Mouse (Mus musculus) forebrain, embryonic 15.5 days (tissue): Measurements from ENCODE around the gene Lypd9. TPM values are rescaled to one million over a fixed set of nuclear protein-coding genes. Genes with fewer than 3 reads are reported as not detected.
"Not testable (repeated sequence)": the region's sequence is repeated elsewhere in the genome, so short reads cannot be mapped to it uniquely, and the experiment has no call there.

ENCODE experiments used
- ATAC-seq: fragments of 200-750 bp; cut with Nextera tagmentation; replicated peaks from 2 replicates; pipeline ENCODE4 v1.8.0; 2017; ENCODE audit warnings: mild to moderate bottlenecking, moderate TSS enrichment, moderate library complexity
- H3K27ac ChIP-seq: fragments of 300-500 bp; sonication (generic); replicated peaks from 2 replicates; pipeline ENCODE4 v1.5.1; 2015; ENCODE audit warnings: mild to moderate bottlenecking, inconsistent platforms
- H3K27me3 ChIP-seq: fragments of 300-500 bp; sonication (generic); 2 replicates; pipeline ENCODE4 v1.6.1; 2015; ENCODE audit warnings: inconsistent platforms
- H3K36me3 ChIP-seq: fragments of 300-500 bp; sonication (generic); 2 replicates; pipeline ENCODE4 v1.6.1; 2015; ENCODE audit warnings: mild to moderate bottlenecking, inconsistent platforms
- H3K4me1 ChIP-seq: fragments of 300-500 bp; sonication (generic); 2 replicates; pipeline ENCODE4 v1.6.1; 2015; ENCODE audit warnings: inconsistent platforms
- H3K4me2 ChIP-seq: fragments of 300-500 bp; sonication (generic); replicated peaks from 2 replicates; pipeline ENCODE4 v1.6.1; 2015; ENCODE audit warnings: mild to moderate bottlenecking, inconsistent platforms
- H3K4me3 ChIP-seq: fragments of 300-500 bp; sonication (generic); 2 replicates; pipeline ENCODE4 v1.5.1; 2015; ENCODE audit warnings: mild to moderate bottlenecking, inconsistent platforms
- H3K9ac ChIP-seq: fragments of 300-500 bp; sonication (generic); replicated peaks from 2 replicates; pipeline ENCODE4 v1.6.1; 2015; ENCODE audit warnings: mild to moderate bottlenecking, inconsistent platforms
- H3K9me3 ChIP-seq: fragments of 300-500 bp; sonication (generic); 2 replicates; pipeline ENCODE4 v1.6.1; 2016; ENCODE audit warnings: inconsistent platforms
- WGBS: fragments of 180-500 bp; shearing (Covaris S2); methylation state at CpG from one replicate; pipeline ENCODE4 v1.1.7; 2015; ENCODE audit warnings: mixed read lengths; 5-methylcytosine and 5-hydroxymethylcytosine counted together
- polyA plus RNA-seq: library from polyadenylated mRNA; unstranded; fragments of >200 nt; fragmentation: Nextera tagmentation; extraction: Ambion mirVana; gene quantifications from 2 replicates; pipeline ENCODE4 v1.2.1, GENCODE M21; 2015

Lypd9 gene
- polyA plus RNA-seq = not detected in 2 replicates

DNA sequence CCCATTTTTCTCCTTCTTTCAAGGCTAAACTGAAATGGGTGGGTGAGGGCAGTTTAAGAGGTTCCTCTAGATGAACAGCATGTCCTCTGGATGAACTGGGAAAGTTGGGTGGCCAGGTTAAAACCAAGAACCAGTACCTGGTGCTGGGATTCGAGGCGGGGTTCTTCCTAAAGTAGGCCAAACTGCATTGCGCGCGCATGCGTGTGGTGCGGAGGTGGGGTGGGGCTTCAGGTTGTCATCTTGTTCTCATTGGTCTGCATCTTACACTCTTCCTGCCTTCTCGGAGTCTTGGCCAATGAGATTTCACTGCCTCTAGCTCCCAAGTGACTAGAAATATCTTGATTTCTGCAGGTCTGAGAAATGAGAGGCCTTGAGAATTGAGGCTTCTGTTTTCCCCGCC is at the start of gene Lypd9:
TSS of gene Lypd9 (minus strand) at position 165 of the 400 bp plus-strand sequence.
- Histone ChIP-seq H3K27ac (no peak within 1 kb of the TSS), H3K4me3 (no peak within 1 kb of the TSS), H3K9ac (no peak within 1 kb of the TSS), H3K36me3 (no peaks in the 10 kb centered on the region), H3K4me2 (no peak within 1 kb of the TSS), H3K4me1 (no peaks in the 10 kb centered on the region), H3K9me3 (no peaks in the 10 kb centered on the region), H3K27me3 (no peaks in the 10 kb centered on the region)
- no peak for ATAC-seq
- 96% methylated on average over 9 of the region's 9 CpGs for WGBS

DNA sequence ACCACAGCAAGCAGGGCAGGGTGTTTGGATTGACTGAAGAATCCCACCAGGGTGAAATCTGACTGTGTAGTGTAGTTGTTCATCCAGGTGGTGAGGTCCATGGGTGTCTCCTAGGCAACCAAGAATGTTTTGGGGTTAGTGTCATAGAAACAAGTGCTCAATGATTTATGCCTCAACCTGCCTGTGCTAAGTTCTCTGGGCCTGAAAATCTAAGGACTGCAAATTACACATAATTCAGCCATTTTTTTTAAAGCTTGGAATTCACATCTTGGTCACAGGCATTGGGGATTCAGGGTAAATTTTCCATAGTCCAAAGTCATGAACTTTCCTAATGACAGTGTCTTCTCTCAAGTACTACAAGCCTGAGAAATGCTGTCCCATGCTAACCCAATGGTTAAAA is 49.7 kb upstream of the Lypd9 start, which contains the start of gene Olfr331:
TSS of gene Olfr331 (minus strand) at position 101 of the 400 bp plus-strand sequence.
- H3K4me2 ChIP-seq, H3K4me1 ChIP-seq, H3K9me3 ChIP-seq, H3K9ac ChIP-seq, ATAC-seq, H3K36me3 ChIP-seq, H3K4me3 ChIP-seq, H3K27me3 ChIP-seq, H3K27ac ChIP-seq: not testable (repeated sequence)

DNA sequence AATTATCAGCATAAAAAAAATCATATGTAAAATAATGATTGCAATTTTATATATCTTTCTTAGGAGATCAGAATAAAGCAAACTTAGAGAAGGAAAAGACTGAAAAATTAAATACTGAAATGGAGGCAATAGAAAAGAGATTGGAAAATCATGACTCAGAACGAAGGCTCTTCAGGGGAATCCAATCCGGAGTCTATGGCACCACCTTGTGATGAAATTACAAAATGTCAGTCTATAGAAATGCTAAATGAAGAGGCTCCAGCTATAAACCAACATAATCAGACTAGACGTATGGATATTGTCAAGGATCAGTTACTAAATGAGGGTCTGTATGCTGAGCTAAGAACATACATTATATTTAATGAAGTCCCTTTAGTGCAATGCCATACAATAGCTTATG is 46.6 kb upstream of the Lypd9 start:
- WGBS = 51% methylated on average over 3 of the region's 3 CpGs
- Histone ChIP-seq H3K9me3 (no peaks in the 10 kb centered on the region), H3K4me3 (no peak overlapping the region), H3K36me3 (no peaks in the 10 kb centered on the region), H3K27me3 (no peaks in the 10 kb centered on the region), H3K4me2 (no peak overlapping the region), H3K4me1 (no peaks in the 10 kb centered on the region), H3K27ac (no peak overlapping the region), H3K9ac (no peak overlapping the region)
- no peak for ATAC-seq

DNA sequence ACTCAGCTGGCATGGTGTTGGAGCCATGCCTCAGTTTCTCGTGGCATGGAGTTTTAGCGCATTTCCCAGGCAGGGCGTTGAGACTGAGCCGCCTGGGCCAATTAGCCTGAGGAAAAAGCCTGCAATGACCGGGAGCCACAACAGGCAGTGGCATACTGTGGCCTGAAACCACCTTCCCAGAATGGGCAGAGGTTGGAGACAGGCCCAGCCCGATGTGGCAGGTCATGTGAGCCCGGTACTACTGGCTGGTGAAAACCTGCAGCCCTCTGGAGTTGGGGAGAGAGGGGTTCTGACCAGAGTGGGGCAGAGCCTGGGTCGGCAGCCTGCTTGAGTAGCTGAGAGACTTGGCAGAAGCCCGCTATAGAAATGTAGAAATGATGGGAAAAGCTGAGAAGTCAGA is 46.0 kb upstream of the Lypd9 start:
- Histone ChIP-seq H3K27ac (no peak overlapping the region), H3K27me3 (no peaks in the 10 kb centered on the region), H3K4me2 (no peak overlapping the region), H3K4me1 (no peaks in the 10 kb centered on the region), H3K9me3 (no peaks in the 10 kb centered on the region), H3K36me3 (no peaks in the 10 kb centered on the region), H3K9ac (no peak overlapping the region), H3K4me3 (no peak overlapping the region)
- 82% methylated on average over 9 of the region's 9 CpGs for WGBS
- no peak for ATAC-seq

DNA sequence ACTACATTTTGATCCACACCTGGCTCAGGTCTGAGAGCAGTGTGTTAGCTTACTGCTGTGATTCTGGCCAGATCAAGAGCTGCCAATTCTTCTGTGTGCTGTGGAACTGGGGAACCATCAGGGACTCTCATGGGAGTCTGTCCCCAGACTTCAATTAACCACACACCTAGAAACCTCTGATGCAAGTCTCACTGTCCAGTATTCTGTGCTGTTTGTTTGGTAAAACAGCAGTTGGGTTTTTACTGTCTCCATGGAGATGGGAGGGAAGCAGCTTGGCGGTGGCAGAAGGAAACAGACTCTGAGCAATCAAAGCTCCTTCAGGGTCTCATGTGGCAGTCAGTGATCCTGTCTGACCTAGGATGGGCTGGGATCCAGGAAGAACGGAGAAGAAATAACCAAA is 39.7 kb upstream of the Lypd9 start, which contains the start of gene Olfr332:
TSS of gene Olfr332 (minus strand) at position 101 of the 400 bp plus-strand sequence.
- Histone ChIP-seq H3K4me1 (no peaks in the 10 kb centered on the region), H3K27ac (no peak within 1 kb of the TSS), H3K9ac (no peak within 1 kb of the TSS), H3K27me3 (no peaks in the 10 kb centered on the region), H3K4me3 (no peak within 1 kb of the TSS), H3K4me2 (no peak within 1 kb of the TSS), H3K36me3 (no peaks in the 10 kb centered on the region), H3K9me3 (no peaks in the 10 kb centered on the region)
- no peak for ATAC-seq
- WGBS = 78% methylated on average over 2 of the region's 2 CpGs

DNA sequence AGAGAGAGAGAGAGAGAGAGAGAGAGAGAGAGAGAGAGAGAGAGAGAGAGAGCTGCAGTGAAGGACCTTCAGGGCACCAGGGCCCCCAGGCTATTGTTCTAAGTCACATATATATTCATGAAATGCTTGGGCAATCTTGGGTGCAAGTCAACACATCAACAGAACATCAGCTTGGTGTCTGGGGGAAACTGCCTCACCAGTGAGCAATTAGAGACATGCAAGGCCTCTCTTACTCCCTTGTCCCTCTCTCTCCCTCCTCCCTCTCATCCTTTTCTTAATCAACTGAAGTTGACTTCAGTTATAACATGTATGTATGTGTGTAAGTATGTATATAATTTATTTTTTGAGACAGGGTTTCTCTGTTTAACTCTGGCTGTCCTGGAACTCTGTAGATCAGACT is 9.4 kb upstream of the Lypd9 start, which contains the start of gene Olfr30:
TSS of gene Olfr30 (minus strand) at position 101 of the 400 bp plus-strand sequence.
- Histone ChIP-seq H3K9me3 (no peaks in the 10 kb centered on the region), H3K4me2 (no peak within 1 kb of the TSS), H3K4me3 (no peak within 1 kb of the TSS), H3K36me3 (no peaks in the 10 kb centered on the region), H3K27me3 (no peaks in the 10 kb centered on the region), H3K27ac (no peak within 1 kb of the TSS), H3K9ac (no peak within 1 kb of the TSS), H3K4me1 (no peaks in the 10 kb centered on the region)
- ATAC-seq = no peak

DNA sequence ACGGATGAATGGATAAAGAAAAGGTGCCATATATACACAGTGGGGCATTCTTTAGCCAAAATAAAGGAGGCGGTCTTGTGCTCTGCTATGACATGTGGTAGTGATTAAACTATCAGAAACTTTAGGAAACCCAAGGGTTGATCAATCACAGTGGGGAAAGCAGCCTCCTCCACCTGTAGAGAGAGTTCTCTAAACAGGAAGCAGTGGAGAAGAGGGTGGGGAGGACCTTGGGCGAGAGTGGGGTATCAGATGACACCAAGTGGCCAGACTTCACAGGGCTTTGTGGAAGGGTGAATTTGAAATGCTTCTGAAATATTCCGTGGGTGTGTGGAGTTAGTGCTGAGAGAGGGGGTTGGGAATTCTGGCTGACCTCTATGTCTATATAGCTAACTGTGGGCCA is 869 bp upstream of the Lypd9 start:
- 72% methylated on average over 4 of the region's 4 CpGs for WGBS
- H3K4me1 ChIP-seq = no peaks in the 10 kb centered on the region
- no peak overlapping the region for H3K27ac ChIP-seq
- H3K4me3 ChIP-seq = no peak overlapping the region
- H3K27me3 ChIP-seq = no peaks in the 10 kb centered on the region
- H3K4me2 ChIP-seq = no peak overlapping the region
- ATAC-seq = no peak
- H3K9ac ChIP-seq = no peak overlapping the region
- H3K9me3 ChIP-seq = no peaks in the 10 kb centered on the region
- no peaks in the 10 kb centered on the region for H3K36me3 ChIP-seq

DNA sequence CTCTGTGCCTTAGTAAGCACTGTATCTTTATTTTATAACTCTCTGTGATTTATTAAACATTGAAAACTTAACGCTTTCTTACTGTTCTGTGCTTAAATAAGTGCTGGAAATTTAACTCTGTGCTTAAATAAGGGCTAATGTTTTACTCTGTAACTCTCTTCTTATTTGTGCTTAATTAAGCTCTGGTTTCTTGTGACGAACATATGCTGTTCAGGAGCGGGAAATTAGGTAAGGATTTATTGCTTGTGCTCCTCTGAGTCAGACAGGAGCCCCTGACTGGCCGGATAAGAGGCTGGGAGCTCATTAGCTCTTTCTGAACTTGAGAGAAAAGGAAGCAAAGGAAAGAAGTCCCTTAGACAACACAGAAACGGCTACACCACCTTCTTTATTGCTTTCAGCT is 14.9 kb downstream of the Lypd9 start:
- WGBS = 19% methylated on average over 5 of the region's 5 CpGs
- H3K27ac ChIP-seq = no peak overlapping the region
- no peaks in the 10 kb centered on the region for H3K27me3 ChIP-seq
- no peak overlapping the region for H3K4me2 ChIP-seq
- no peak for ATAC-seq
- no peak overlapping the region for H3K4me3 ChIP-seq
- H3K9me3 ChIP-seq = no peaks in the 10 kb centered on the region
- no peak overlapping the region for H3K9ac ChIP-seq
- H3K4me1 ChIP-seq = no peaks in the 10 kb centered on the region
- H3K36me3 ChIP-seq = no peaks in the 10 kb centered on the region

DNA sequence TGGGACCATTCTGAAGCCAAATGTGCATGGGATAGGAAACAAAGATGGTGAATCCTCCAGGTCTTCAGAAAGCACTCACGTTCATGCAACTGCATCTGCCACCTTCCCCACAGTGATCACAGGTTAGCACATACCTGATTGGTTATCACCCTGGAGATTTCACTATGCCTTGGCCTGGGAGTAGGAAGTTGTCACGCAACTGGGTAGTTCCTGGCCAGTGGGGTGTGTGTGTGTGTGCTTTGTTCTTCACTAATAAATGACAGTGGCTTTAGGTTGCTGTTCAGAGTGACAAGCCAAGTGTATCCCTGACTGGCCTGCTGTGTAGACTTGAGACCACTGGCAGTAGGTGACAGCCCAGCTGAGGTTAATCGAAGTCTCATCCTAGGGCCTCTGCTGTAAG is 20.5 kb downstream of the Lypd9 start, which contains the start of gene Gm12253:
TSS of gene Gm12253 (plus strand) at position 301 of the 400 bp plus-strand sequence.
- no peak within 1 kb of the TSS for H3K4me2 ChIP-seq
- no peak within 1 kb of the TSS for H3K4me3 ChIP-seq
- no peaks in the 10 kb centered on the region for H3K9me3 ChIP-seq
- 86% methylated on average over 3 of the region's 3 CpGs for WGBS
- no peak for ATAC-seq
- no peaks in the 10 kb centered on the region for H3K36me3 ChIP-seq
- H3K4me1 ChIP-seq = no peaks in the 10 kb centered on the region
- no peak within 1 kb of the TSS for H3K9ac ChIP-seq
- no peaks in the 10 kb centered on the region for H3K27me3 ChIP-seq
- H3K27ac ChIP-seq = no peak within 1 kb of the TSS

DNA sequence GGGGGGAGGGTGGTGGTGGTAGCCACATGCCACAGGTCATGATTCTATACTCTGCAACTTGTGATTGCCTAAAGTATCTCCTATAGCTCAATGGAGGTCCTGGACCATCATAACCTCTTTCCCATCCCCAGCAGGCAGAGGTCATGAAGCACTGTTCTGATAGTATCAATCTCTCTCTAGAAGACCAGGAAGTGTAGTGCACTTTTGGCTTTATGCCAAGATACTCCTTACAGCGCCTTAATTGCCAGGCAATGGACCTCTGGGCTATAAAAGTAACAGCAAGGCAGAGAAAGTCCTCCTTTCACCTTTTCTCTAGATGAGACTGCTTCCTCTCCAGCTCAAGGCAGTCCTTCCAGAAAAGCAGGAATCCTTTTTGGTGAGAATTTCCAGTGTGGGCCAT is 31.9 kb downstream of the Lypd9 start, which contains the start of gene 1810065E05Rik:
TSS of gene 1810065E05Rik (plus strand) at position 297 of the 400 bp plus-strand sequence.
- H3K27me3 ChIP-seq = no peaks in the 10 kb centered on the region
- H3K4me3 ChIP-seq = no peak within 1 kb of the TSS
- H3K36me3 ChIP-seq = no peaks in the 10 kb centered on the region
- no peaks in the 10 kb centered on the region for H3K9me3 ChIP-seq
- no peaks in the 10 kb centered on the region for H3K4me1 ChIP-seq
- no peak within 1 kb of the TSS for H3K9ac ChIP-seq
- WGBS = 62% methylated on average over 1 of the region's 1 CpGs
- H3K4me2 ChIP-seq = no peak within 1 kb of the TSS
- no peak within 1 kb of the TSS for H3K27ac ChIP-seq
- no peak for ATAC-seq

DNA sequence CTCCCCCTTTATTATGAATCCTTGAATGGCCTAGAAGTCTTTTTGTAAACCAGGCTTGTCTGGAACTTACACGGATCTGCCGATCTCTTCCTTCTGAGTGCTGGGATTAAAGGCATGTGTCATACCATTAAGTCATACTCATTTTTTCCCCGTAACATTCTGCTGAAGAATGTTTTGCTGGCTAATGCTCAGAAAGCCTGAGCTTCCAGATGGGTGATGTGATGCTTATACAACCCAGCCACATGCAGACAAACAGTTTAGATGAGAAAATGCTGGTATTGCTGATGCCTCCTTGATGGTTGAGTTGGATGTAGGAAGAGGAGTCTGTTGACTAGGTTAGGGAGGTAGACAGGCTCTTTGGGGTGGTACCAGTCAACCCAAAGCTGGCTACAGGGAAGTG is 34.4 kb downstream of the Lypd9 start:
- no peak for ATAC-seq
- Histone ChIP-seq H3K27me3 (no peaks in the 10 kb centered on the region), H3K4me3 (no peak overlapping the region), H3K36me3 (no peaks in the 10 kb centered on the region), H3K4me1 (no peaks in the 10 kb centered on the region), H3K9me3 (no peaks in the 10 kb centered on the region), H3K27ac (no peak overlapping the region), H3K9ac (no peak overlapping the region), H3K4me2 (no peak overlapping the region)
- WGBS = 64% methylated on average over 3 of the region's 3 CpGs

DNA sequence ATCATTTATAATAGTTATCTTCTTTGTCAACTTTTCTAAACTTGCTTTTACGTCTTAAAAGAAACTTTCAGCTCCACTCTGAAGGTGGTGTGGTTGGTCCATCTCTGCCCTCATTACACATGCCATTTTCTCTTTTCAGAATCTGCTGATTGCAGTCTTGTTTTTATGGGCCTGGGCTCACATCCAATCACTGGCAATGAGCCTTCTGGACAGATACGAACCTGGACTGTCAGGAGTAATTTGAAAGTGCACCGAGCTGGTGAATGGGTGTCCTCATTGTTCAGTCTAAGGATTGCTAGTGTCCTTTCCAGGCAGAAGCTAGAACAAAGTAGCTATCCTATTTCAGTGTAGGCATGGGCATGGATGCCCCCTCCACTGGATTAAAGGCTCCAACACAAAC is 44.7 kb downstream of the Lypd9 start:
- Histone ChIP-seq H3K9me3 (no peaks in the 10 kb centered on the region), H3K27ac (no peak overlapping the region), H3K36me3 (no peaks in the 10 kb centered on the region), H3K4me1 (no peaks in the 10 kb centered on the region), H3K4me3 (no peak overlapping the region), H3K9ac (no peak overlapping the region), H3K4me2 (no peak overlapping the region), H3K27me3 (no peaks in the 10 kb centered on the region)
- ATAC-seq = no peak
- 53% methylated on average over 3 of the region's 3 CpGs for WGBS

DNA sequence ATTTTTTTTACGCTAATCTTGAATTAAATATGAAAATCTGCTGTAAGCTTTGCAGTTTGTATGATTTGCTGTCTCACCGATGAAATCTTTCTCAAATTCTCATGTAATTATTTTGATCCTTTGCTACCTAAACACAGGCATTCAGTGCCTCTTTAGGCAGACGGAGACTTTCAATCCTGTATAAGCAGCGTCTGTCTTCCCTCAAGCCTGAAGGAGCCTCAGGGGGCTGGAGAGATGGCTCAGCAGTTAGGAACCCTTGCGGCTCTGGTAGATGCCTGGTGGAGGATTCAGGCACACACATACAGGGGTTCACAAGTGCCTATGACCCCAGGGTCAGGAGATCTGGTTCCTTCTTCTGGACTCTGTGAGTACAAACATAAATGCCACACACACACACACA is 52.1 kb downstream of the Lypd9 start:
- H3K27ac ChIP-seq = peak overlapping the region; percentile 77
- H3K9ac ChIP-seq = no peak overlapping the region
- H3K9me3 ChIP-seq = no peaks in the 10 kb centered on the region
- 15% methylated on average over 5 of the region's 5 CpGs for WGBS
- peak; percentile 85 for ATAC-seq
- no peak overlapping the region for H3K4me3 ChIP-seq
- H3K4me1 ChIP-seq = peaks cover 22% of the 10 kb centered on the region
- H3K27me3 ChIP-seq = no peaks in the 10 kb centered on the region
- no peaks in the 10 kb centered on the region for H3K36me3 ChIP-seq
- H3K4me2 ChIP-seq = peak overlapping the region; percentile 19; the same call in 1 of the 2 replicates
